Mouse (Mus musculus) liver, embryonic 11.5 days (tissue): ENCODE measurements around the gene Gm26661. TPM values are rescaled to one million over a fixed set of nuclear protein-coding genes. Genes with fewer than 3 reads are reported as not detected.

Source experiments
- ATAC-seq: fragments of 200-750 bp; cut with Nextera tagmentation; replicated peaks from 2 replicates; pipeline ENCODE4 v1.8.0; 2017; ENCODE audit warnings: moderate number of reproducible peaks, mild to moderate bottlenecking, moderate TSS enrichment, moderate library complexity; ENCODE audit not compliant: low FRiP score
- DNase-seq: peaks from one replicate; pipeline ENCODE4 v3.0.0-alpha.2; 2017; ENCODE audit warnings: low spot score
- H3K27ac ChIP-seq: fragments of 300-500 bp; sonication (generic); 2 replicates; pipeline ENCODE4 v1.5.1; 2014; ENCODE audit warnings: mild to moderate bottlenecking, low read depth, low read length, control low read depth
- H3K27me3 ChIP-seq: fragments of 300-500 bp; sonication (generic); replicated peaks from 2 replicates; pipeline ENCODE4 v1.6.1; 2014; ENCODE audit warnings: low read length, mixed read lengths; ENCODE audit not compliant: control insufficient read depth, insufficient read depth
- H3K36me3 ChIP-seq: fragments of 300-500 bp; sonication (generic); 2 replicates; pipeline ENCODE4 v1.6.1; 2014; ENCODE audit warnings: mild to moderate bottlenecking, low read length, moderate library complexity, mixed read lengths; ENCODE audit not compliant: control insufficient read depth, insufficient read depth
- H3K4me1 ChIP-seq: fragments of 300-500 bp; sonication (generic); replicated peaks from 2 replicates; pipeline ENCODE4 v1.6.1; 2014; ENCODE audit warnings: low read length, mixed read lengths; ENCODE audit not compliant: control insufficient read depth, insufficient read depth
- H3K4me2 ChIP-seq: fragments of 300-500 bp; sonication (generic); 2 replicates; pipeline ENCODE4 v1.6.1; 2014; ENCODE audit warnings: mild to moderate bottlenecking, control low read depth, moderate library complexity
- H3K4me3 ChIP-seq: fragments of 300-500 bp; sonication (generic); 2 replicates; pipeline ENCODE4 v1.5.1; 2014; ENCODE audit warnings: low read depth, low read length, control low read depth
- H3K9ac ChIP-seq: fragments of 300-500 bp; sonication (generic); 2 replicates; pipeline ENCODE4 v1.6.1; 2014; ENCODE audit warnings: low read depth, low read length, control low read depth
- H3K9me3 ChIP-seq: fragments of 300-500 bp; sonication (generic); 2 replicates; pipeline ENCODE4 v1.6.1; 2016; ENCODE audit warnings: low read length, inconsistent platforms, mixed read lengths; ENCODE audit not compliant: control insufficient read depth
- WGBS: fragments of 180-500 bp; shearing (Covaris S2); extraction: QIAGEN DNeasy Blood & Tissue Kit; methylation state at CpG from one replicate; pipeline ENCODE4 v1.1.7; 2014; 5-methylcytosine and 5-hydroxymethylcytosine counted together
- polyA plus RNA-seq: library from polyadenylated mRNA; unstranded; fragments of >200 nt; fragmentation: Nextera tagmentation; extraction: Ambion mirVana; gene quantifications from 2 replicates; pipeline ENCODE4 v1.2.1, GENCODE M21; 2014

The Gm26661 gene
- polyA plus RNA-seq, 1 experiment from 2014 or later = not detected

- DNase-seq (no peak), ATAC-seq (no peak)
- peaks cover 5% of the 10 kb centered on the region; the same call in 1 of the 2 replicates for H3K4me1 ChIP-seq
- H3K36me3 ChIP-seq = no peaks in the 10 kb centered on the region
- no peak overlapping the region for H3K9ac ChIP-seq
- peak overlapping the region; percentile 85 for H3K4me2 ChIP-seq
- H3K27me3 ChIP-seq = peaks cover 4% of the 10 kb centered on the region
- H3K27ac ChIP-seq = no peak overlapping the region
- WGBS = 13% methylated on average over 19 of the region's 19 CpGs
- H3K9me3 ChIP-seq = no peaks in the 10 kb centered on the region
- peak overlapping the region; percentile 40 for H3K4me3 ChIP-seq
These were observed 291 bp upstream of the Gm26661 start for GRCm38 (mm10) chr14:7791061-7791531.

GRCm38 (mm10) chr14:7795961-7796360 lies 4.6 kb downstream of the Gm26661 start:
- ATAC-seq = no peak

GRCm38 (mm10) chr14:7800611-7801010 lies 9.2 kb downstream of the Gm26661 start:
- Histone ChIP-seq H3K4me2 (no peak overlapping the region), H3K4me3 (no peak overlapping the region), H3K9me3 (0 out of 2 replicates have a peak, but pooled peaks cover 3% of the 10 kb centered on the region), H3K36me3 (no peaks in the 10 kb centered on the region), H3K27ac (no peak overlapping the region), H3K27me3 (no peaks in the 10 kb centered on the region), H3K9ac (no peak overlapping the region), H3K4me1 (no peaks in the 10 kb centered on the region)
- ATAC-seq (no peak), DNase-seq (no peak)

More at GRCm38 (mm10) chr14:7795961-7796360, 4.6 kb downstream of the Gm26661 start:
- DNase-seq = no peak
- WGBS = 75% methylated on average over 4 of the region's 4 CpGs
- Histone ChIP-seq H3K27ac (no peak overlapping the region), H3K4me3 (no peak overlapping the region), H3K27me3 (peaks cover 4% of the 10 kb centered on the region), H3K4me2 (no peak overlapping the region), H3K36me3 (no peaks in the 10 kb centered on the region), H3K4me1 (peaks cover 5% of the 10 kb centered on the region; the same call in 1 of the 2 replicates), H3K9me3 (0 out of 2 replicates have a peak, but pooled peaks cover 3% of the 10 kb centered on the region), H3K9ac (no peak overlapping the region)

- no peaks in the 10 kb centered on the region for H3K36me3 ChIP-seq
- H3K27ac ChIP-seq = no peak overlapping the region
- 0 out of 2 replicates have a peak, but pooled peaks cover 3% of the 10 kb centered on the region for H3K9me3 ChIP-seq
- no peak overlapping the region for H3K4me3 ChIP-seq
- no peaks in the 10 kb centered on the region for H3K27me3 ChIP-seq
- H3K9ac ChIP-seq = no peak overlapping the region
- no peaks in the 10 kb centered on the region for H3K4me1 ChIP-seq
- ATAC-seq (no peak), DNase-seq (no peak)
- WGBS = 12% methylated on average over 4 of the region's 4 CpGs
- no peak overlapping the region for H3K4me2 ChIP-seq
These were observed 10.4 kb downstream of the Gm26661 start for GRCm38 (mm10) chr14:7801831-7802230.

- Histone ChIP-seq H3K4me2 (no peak overlapping the region), H3K9ac (no peak overlapping the region), H3K27ac (no peak overlapping the region), H3K4me3 (no peak overlapping the region), H3K9me3 (0 out of 2 replicates have a peak, but pooled peaks cover 3% of the 10 kb centered on the region), H3K27me3 (no peaks in the 10 kb centered on the region), H3K4me1 (peaks cover 12% of the 10 kb centered on the region; the same call in 1 of the 2 replicates), H3K36me3 (no peaks in the 10 kb centered on the region)
- ATAC-seq (no peak), DNase-seq (no peak)
- 42% methylated on average over 4 of the region's 4 CpGs for WGBS
These were observed 12.6 kb downstream of the Gm26661 start for GRCm38 (mm10) chr14:7803874-7804557.

- WGBS = 91% methylated on average over 2 of the region's 2 CpGs
- no peak overlapping the region for H3K4me2 ChIP-seq
- no peak for ATAC-seq
These were observed 13.1 kb downstream of the Gm26661 start for GRCm38 (mm10) chr14:7804558-7804905.

GRCm38 (mm10) chr14:7807711-7808110 lies 16.3 kb downstream of the Gm26661 start:
- Histone ChIP-seq H3K27me3 (no peaks in the 10 kb centered on the region), H3K9ac (no peak overlapping the region), H3K9me3 (no peaks in the 10 kb centered on the region), H3K4me1 (peaks cover 14% of the 10 kb centered on the region), H3K36me3 (no peaks in the 10 kb centered on the region), H3K4me2 (no peak overlapping the region), H3K4me3 (no peak overlapping the region), H3K27ac (no peak overlapping the region)
- WGBS = 62% methylated on average over 4 of the region's 4 CpGs
- ATAC-seq (0 out of 2 replicates have a peak, but pooled peaks have one; percentile 6), DNase-seq (no peak)

More at GRCm38 (mm10) chr14:7804558-7804905, 13.1 kb downstream of the Gm26661 start:
- Histone ChIP-seq H3K27me3 (no peaks in the 10 kb centered on the region), H3K36me3 (no peaks in the 10 kb centered on the region), H3K4me3 (no peak overlapping the region), H3K27ac (no peak overlapping the region), H3K9ac (no peak overlapping the region), H3K9me3 (0 out of 2 replicates have a peak, but pooled peaks cover 3% of the 10 kb centered on the region), H3K4me1 (peaks cover 14% of the 10 kb centered on the region)
- DNase-seq = no peak

GRCm38 (mm10) chr14:7808501-7808981 lies 17.2 kb downstream of the Gm26661 start:
- DNase-seq = no peak
- no peak overlapping the region for H3K27ac ChIP-seq
- WGBS = 56% methylated on average over 11 of the region's 11 CpGs

More at GRCm38 (mm10) chr14:7808501-7808981, 17.2 kb downstream of the Gm26661 start:
- Histone ChIP-seq H3K27me3 (no peaks in the 10 kb centered on the region), H3K9me3 (no peaks in the 10 kb centered on the region), H3K9ac (no peak overlapping the region), H3K4me2 (no peak overlapping the region), H3K4me1 (peaks cover 14% of the 10 kb centered on the region), H3K36me3 (no peaks in the 10 kb centered on the region), H3K4me3 (no peak overlapping the region)
- no peak for ATAC-seq
